Mouse (Mus musculus): Measurements from ENCODE around the gene Ccs. TPM values are rescaled to one million over a fixed set of nuclear protein-coding genes. Genes with fewer than 3 reads are reported as not detected.

Gene Ccs
- polyA plus RNA-seq, 1 experiment: 108 TPM

DNA sequence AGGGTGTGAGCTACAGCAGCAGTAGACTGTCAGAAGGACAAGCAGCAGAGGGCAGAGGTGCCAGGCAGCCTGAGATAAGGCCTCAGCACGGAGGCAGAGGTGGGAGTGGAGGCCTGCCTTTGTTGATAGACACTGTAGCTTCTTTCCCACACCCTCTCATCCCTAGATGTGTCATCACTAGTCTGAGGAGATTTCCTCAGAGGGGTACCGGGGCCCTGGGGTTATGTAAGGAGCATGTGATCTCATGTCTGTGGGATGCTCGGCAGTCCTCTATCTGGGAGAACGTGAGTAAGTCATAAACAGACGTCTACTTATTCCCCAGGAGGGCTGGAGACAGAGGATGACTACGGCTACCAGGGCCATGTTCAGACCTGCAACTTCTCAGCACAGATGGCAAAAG, 19.9 kb upstream of the Ccs start:
- TF ChIP-seq FLI1 (IDR thresholded peaks at IDR 0.05; ENCODE audit: low read length): no peak
- TF ChIP-seq GATA1 (IDR thresholded peaks at IDR 0.05; ENCODE audit: borderline replicate concordance, low read length): no peak
- no peaks in the 10 kb centered on the region for H3K36me3 ChIP-seq (replicated peaks; ENCODE audit: low read length)
- H3K27me3 ChIP-seq (replicated peaks): peaks cover 83% of the 10 kb centered on the region
- no peak overlapping the region for H3K4me3 ChIP-seq (replicated peaks)
- H3K9me3 ChIP-seq: peaks cover 5% of the 10 kb centered on the region; the same call in 1 of the 2 replicates
- H3K4me1 ChIP-seq: peaks cover 12% of the 10 kb centered on the region

DNA sequence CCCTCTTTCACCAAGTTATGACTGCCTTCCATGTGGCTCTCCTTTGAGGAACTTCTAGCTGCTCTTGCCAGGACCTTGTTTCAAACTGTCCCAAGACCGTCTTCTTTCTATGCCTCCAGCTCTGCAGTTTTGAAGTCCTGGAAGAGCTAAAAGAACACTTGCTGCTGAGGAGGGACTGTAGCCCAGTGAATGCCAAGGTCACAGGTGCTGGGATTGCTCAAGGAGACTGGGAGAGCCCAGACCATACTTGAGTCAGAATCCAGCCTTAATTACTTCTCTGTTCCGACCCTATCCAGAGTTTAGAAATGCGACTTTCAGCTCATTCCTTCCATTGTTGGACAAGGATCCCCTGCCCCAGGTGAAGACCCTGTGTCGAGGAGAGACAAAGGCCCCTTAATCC, 16.8 kb upstream of the Ccs start:
- Histone ChIP-seq H3K4me1 (peaks cover 12% of the 10 kb centered on the region), H3K36me3 (replicated peaks; ENCODE audit: low read length) (no peaks in the 10 kb centered on the region), H3K27me3 (replicated peaks) (peaks cover 72% of the 10 kb centered on the region), H3K4me3 (replicated peaks) (no peak overlapping the region), H3K9me3 (no peaks in the 10 kb centered on the region)
- TF ChIP-seq FLI1 (IDR thresholded peaks at IDR 0.05; ENCODE audit: low read length) (no peak), GATA1 (IDR thresholded peaks at IDR 0.05; ENCODE audit: borderline replicate concordance, low read length) (no peak)

- Histone ChIP-seq H3K9me3 (no peaks in the 10 kb centered on the region), H3K4me3 (replicated peaks) (peak overlapping the region; percentile 90), H3K4me1 (peaks cover 12% of the 10 kb centered on the region), H3K36me3 (replicated peaks; ENCODE audit: low read length) (no peaks in the 10 kb centered on the region), H3K27me3 (replicated peaks) (peaks cover 75% of the 10 kb centered on the region)
- TF ChIP-seq FLI1 (IDR thresholded peaks at IDR 0.05; ENCODE audit: low read length) (no peak), GATA1 (IDR thresholded peaks at IDR 0.05; ENCODE audit: borderline replicate concordance, low read length) (no peak)
Measured at GRCm38 (mm10) chr19:4855470-4855820, 16.3 kb upstream of the Ccs start.

- TF ChIP-seq GATA1 (IDR thresholded peaks at IDR 0.05; ENCODE audit: borderline replicate concordance, low read length) (no peak), FLI1 (IDR thresholded peaks at IDR 0.05; ENCODE audit: low read length) (no peak)
- Histone ChIP-seq H3K9me3 (no peaks in the 10 kb centered on the region), H3K4me3 (replicated peaks) (peak within 1 kb of the TSS; percentile 90), H3K4me1 (peaks cover 12% of the 10 kb centered on the region), H3K36me3 (replicated peaks; ENCODE audit: low read length) (no peaks in the 10 kb centered on the region), H3K27me3 (replicated peaks) (peaks cover 73% of the 10 kb centered on the region)
Measured at GRCm38 (mm10) chr19:4854552-4855469, 15.7 kb upstream of the Ccs start, which contains the start of gene Ctsf. TSS of gene Ctsf (plus strand) at chr19:4855130.

GRCm38 (mm10) chr19:4850281-4850680, 11.1 kb upstream of the Ccs start:
- H3K4me1 ChIP-seq: peaks cover 8% of the 10 kb centered on the region
- peaks cover 48% of the 10 kb centered on the region for H3K27me3 ChIP-seq (replicated peaks)
- no peak overlapping the region for H3K4me3 ChIP-seq (replicated peaks)
- TF ChIP-seq FLI1 (IDR thresholded peaks at IDR 0.05; ENCODE audit: low read length): no peak
- H3K9me3 ChIP-seq: no peaks in the 10 kb centered on the region
- no peaks in the 10 kb centered on the region for H3K36me3 ChIP-seq (replicated peaks; ENCODE audit: low read length)

- TF ChIP-seq FLI1 (IDR thresholded peaks at IDR 0.05; ENCODE audit: low read length) (no peak), GATA1 (IDR thresholded peaks at IDR 0.05; ENCODE audit: borderline replicate concordance, low read length) (no peak)
Measured at GRCm38 (mm10) chr19:4849800-4850199, 10.7 kb upstream of the Ccs start.

GRCm38 (mm10) chr19:4847490-4847889, 8.4 kb upstream of the Ccs start:
- H3K4me3 ChIP-seq (replicated peaks): no peak overlapping the region
- peaks cover 35% of the 10 kb centered on the region for H3K27me3 ChIP-seq (replicated peaks)
- H3K4me1 ChIP-seq: peaks cover 3% of the 10 kb centered on the region; the same call in 1 of the 2 replicates

More at GRCm38 (mm10) chr19:4849800-4850199, 10.7 kb upstream of the Ccs start:
- no peaks in the 10 kb centered on the region for H3K36me3 ChIP-seq (replicated peaks; ENCODE audit: low read length)
- H3K4me3 ChIP-seq (replicated peaks): no peak overlapping the region
- no peaks in the 10 kb centered on the region for H3K9me3 ChIP-seq
- peaks cover 45% of the 10 kb centered on the region for H3K27me3 ChIP-seq (replicated peaks)
- peaks cover 4% of the 10 kb centered on the region; the same call in 1 of the 2 replicates for H3K4me1 ChIP-seq

GRCm38 (mm10) chr19:4845846-4846245, 6.7 kb upstream of the Ccs start:
- Histone ChIP-seq H3K4me3 (replicated peaks) (no peak overlapping the region), H3K36me3 (replicated peaks; ENCODE audit: low read length) (no peaks in the 10 kb centered on the region), H3K9me3 (no peaks in the 10 kb centered on the region), H3K4me1 (peaks cover 3% of the 10 kb centered on the region; the same call in 1 of the 2 replicates), H3K27me3 (replicated peaks) (peaks cover 47% of the 10 kb centered on the region)
- no peak for TF ChIP-seq FLI1 (IDR thresholded peaks at IDR 0.05; ENCODE audit: low read length)
- TF ChIP-seq GATA1 (IDR thresholded peaks at IDR 0.05; ENCODE audit: borderline replicate concordance, low read length): no peak

More at GRCm38 (mm10) chr19:4847490-4847889, 8.4 kb upstream of the Ccs start:
- H3K9me3 ChIP-seq: no peaks in the 10 kb centered on the region
- TF ChIP-seq FLI1 (IDR thresholded peaks at IDR 0.05; ENCODE audit: low read length): no peak
- no peak for TF ChIP-seq GATA1 (IDR thresholded peaks at IDR 0.05; ENCODE audit: borderline replicate concordance, low read length)
- no peaks in the 10 kb centered on the region for H3K36me3 ChIP-seq (replicated peaks; ENCODE audit: low read length)

- TF ChIP-seq GATA1 (IDR thresholded peaks at IDR 0.05; ENCODE audit: borderline replicate concordance, low read length) (no peak), FLI1 (IDR thresholded peaks at IDR 0.05; ENCODE audit: low read length) (no peak)
- peaks cover 5% of the 10 kb centered on the region for H3K36me3 ChIP-seq (replicated peaks; ENCODE audit: low read length)
- H3K9me3 ChIP-seq: no peaks in the 10 kb centered on the region
- H3K4me1 ChIP-seq: peaks cover 29% of the 10 kb centered on the region
- H3K27me3 ChIP-seq (replicated peaks): peaks cover 40% of the 10 kb centered on the region
- no peak overlapping the region for H3K4me3 ChIP-seq (replicated peaks)
Measured at GRCm38 (mm10) chr19:4842611-4843010, 3.5 kb upstream of the Ccs start.

- peaks cover 20% of the 10 kb centered on the region for H3K36me3 ChIP-seq (replicated peaks; ENCODE audit: low read length)
- no peaks in the 10 kb centered on the region for H3K9me3 ChIP-seq
- peaks cover 38% of the 10 kb centered on the region for H3K27me3 ChIP-seq (replicated peaks)
- TF ChIP-seq GATA1 (IDR thresholded peaks at IDR 0.05; ENCODE audit: borderline replicate concordance, low read length): no peak
- TF ChIP-seq FLI1 (IDR thresholded peaks at IDR 0.05; ENCODE audit: low read length): no peak
- H3K4me1 ChIP-seq: peaks cover 36% of the 10 kb centered on the region
- H3K4me3 ChIP-seq (replicated peaks): no peak overlapping the region
Measured at GRCm38 (mm10) chr19:4840848-4841247, 1.7 kb upstream of the Ccs start.

Measured in megakaryocyte, embryonic 14.5 days (primary cell).